In genomic region chr6:143493543-143493942, GRCm38 (mm10) we compare ENCODE assay signal across 16 mouse cellular contexts.
"Had no signal": no experiment of that assay in that cellular context is flagged by ENCODE, and none has a peak within 500 bp of the region (broad histone marks: within the 10 kb centered on the region; RNA-seq: fewer than 3 reads in every experiment).

No protein-coding gene starts in this region.

- H3K4me1 ChIP-seq: stomach, embryonic 15.5 days had no signal

- H3K4me2 ChIP-seq: neural tube, embryonic 13.5 days; neural tube, embryonic 15.5 days; stomach, embryonic 15.5 days had no signal

- H3K27ac ChIP-seq: neural tube, embryonic 13.5 days; neural tube, embryonic 15.5 days; stomach, embryonic 15.5 days; stomach, postnatal 0 days had no signal

- H3K4me3 ChIP-seq: neural tube, embryonic 13.5 days; neural tube, embryonic 15.5 days; stomach, embryonic 15.5 days had no signal

- H3K9ac ChIP-seq: neural tube, embryonic 13.5 days; neural tube, embryonic 15.5 days; stomach, embryonic 15.5 days had no signal

- H3K36me3 ChIP-seq: neural tube, embryonic 13.5 days; neural tube, embryonic 15.5 days; stomach, embryonic 15.5 days had no signal

- H3K27me3 ChIP-seq: neural tube, embryonic 13.5 days; neural tube, embryonic 15.5 days; stomach, embryonic 15.5 days had no signal

- H3K9me3 ChIP-seq: neural tube, embryonic 13.5 days; neural tube, embryonic 15.5 days; stomach, embryonic 15.5 days had no signal

- DNase-seq: retina, postnatal 1 day; right cerebral cortex, adult 18-20 months; right cerebral cortex, postnatal 14 days; right cerebral cortex, postnatal 25 days; right cerebral cortex, postnatal 4 days; spleen, adult 18-20 months; thymus, adult 18-20 months; thymus, adult 2 months; thymus, postnatal 14 days; thymus, postnatal 25 days; thymus, postnatal 36 days; thymus, postnatal 4 days had no signal
